Mouse (Mus musculus) yolk sac, embryonic 10.5 days (tissue): ENCODE data around the gene Nubp2.
A peak's percentile ranks its signal among the peaks of the same experiment; 100 is the strongest.

Source experiments
- DNase-seq: peaks from one replicate; pipeline ENCODE4 v3.0.0-alpha.2; 2017; ENCODE audit warnings: low spot score

The Nubp2 gene

GRCm38 (mm10) chr17:24886134-24886931 lies at the start of gene Nubp2, which contains the start of gene Spsb3:
Gene Nubp2, minus strand, starts transcription at chr17:24886349.
Gene Spsb3, plus strand, starts transcription at chr17:24886643.
- DNase-seq = peak; percentile 98

GRCm38 (mm10) chr17:24935666-24936065 lies 49.5 kb upstream of the Nubp2 start:
- no peak for DNase-seq

- DNase-seq = no peak
These were observed 48.8 kb upstream of the Nubp2 start for GRCm38 (mm10) chr17:24934926-24935325.

- DNase-seq = no peak
These were observed 47.0 kb upstream of the Nubp2 start for GRCm38 (mm10) chr17:24933163-24933562.

- DNase-seq = no peak
These were observed 46.3 kb upstream of the Nubp2 start for GRCm38 (mm10) chr17:24932431-24932830.

- DNase-seq = no peak
These were observed 43.4 kb upstream of the Nubp2 start for GRCm38 (mm10) chr17:24929506-24929905.

- no peak for DNase-seq
These were observed 37.1 kb upstream of the Nubp2 start for GRCm38 (mm10) chr17:24923246-24923645.

GRCm38 (mm10) chr17:24913984-24914383 lies 27.8 kb upstream of the Nubp2 start:
- DNase-seq = no peak

GRCm38 (mm10) chr17:24907591-24907990 lies 21.4 kb upstream of the Nubp2 start:
- DNase-seq = no peak

GRCm38 (mm10) chr17:24903767-24904166 lies 17.6 kb upstream of the Nubp2 start:
- DNase-seq = no peak

- DNase-seq = no peak
These were observed 16.7 kb upstream of the Nubp2 start for GRCm38 (mm10) chr17:24902671-24903474.

- no peak for DNase-seq
These were observed 16.0 kb upstream of the Nubp2 start for GRCm38 (mm10) chr17:24902124-24902523.

- no peak for DNase-seq
These were observed 13.9 kb upstream of the Nubp2 start for GRCm38 (mm10) chr17:24900014-24900413.

- no peak for DNase-seq
These were observed 13.0 kb upstream of the Nubp2 start for GRCm38 (mm10) chr17:24899153-24899552.

GRCm38 (mm10) chr17:24898041-24898854 lies 12.1 kb upstream of the Nubp2 start:
- DNase-seq = no peak

- no peak for DNase-seq
These were observed 11.5 kb upstream of the Nubp2 start for GRCm38 (mm10) chr17:24897600-24897999.

GRCm38 (mm10) chr17:24896993-24897269 lies 10.8 kb upstream of the Nubp2 start:
- DNase-seq = peak; percentile 34

- peak; percentile 91 for DNase-seq
These were observed 10.3 kb upstream of the Nubp2 start, which contains the start of gene Nme3 for GRCm38 (mm10) chr17:24896241-24896992. Gene Nme3, plus strand, starts transcription at chr17:24896500.

GRCm38 (mm10) chr17:24895571-24896240 lies 9.6 kb upstream of the Nubp2 start:
- DNase-seq = no peak

- peak; percentile 85 for DNase-seq
These were observed 8.9 kb upstream of the Nubp2 start, which contains the start of the genes Eme2 and Mrps34 for GRCm38 (mm10) chr17:24894995-24895547. Gene Eme2, minus strand, starts transcription at chr17:24895087. Gene Mrps34, plus strand, starts transcription at chr17:24895116.
